Mouse (Mus musculus) cerebellum, postnatal 25 days (tissue): ENCODE data around the gene Bspry.

ENCODE experiments used
- DNase-seq, 2 experiments: peaks; one replicate each; pipeline ENCODE4 v3.0.0; 2021; ENCODE audit warnings: mixed read lengths in 2 of 2

Bspry gene

DNA sequence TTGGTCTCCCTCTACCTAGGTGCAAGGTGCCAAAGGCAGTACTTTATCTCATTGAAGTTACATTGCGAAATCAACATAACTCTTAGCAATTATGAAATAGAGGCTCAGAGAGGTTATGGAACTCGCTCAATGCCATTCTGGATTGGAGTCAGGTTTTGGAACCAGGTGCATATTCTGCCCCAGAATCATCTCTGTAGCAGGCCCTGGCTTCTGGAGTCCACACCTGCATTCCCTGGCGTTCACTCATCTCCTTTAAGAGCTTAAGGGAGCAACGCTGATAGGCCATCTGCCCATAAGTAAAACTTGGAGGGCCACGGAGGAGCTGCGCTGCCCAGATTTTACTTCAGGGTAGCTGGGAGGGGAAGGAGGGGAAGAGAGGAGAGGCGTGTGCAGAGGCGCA, 37.2 kb downstream of the Bspry start:
- no peak for DNase-seq

DNA sequence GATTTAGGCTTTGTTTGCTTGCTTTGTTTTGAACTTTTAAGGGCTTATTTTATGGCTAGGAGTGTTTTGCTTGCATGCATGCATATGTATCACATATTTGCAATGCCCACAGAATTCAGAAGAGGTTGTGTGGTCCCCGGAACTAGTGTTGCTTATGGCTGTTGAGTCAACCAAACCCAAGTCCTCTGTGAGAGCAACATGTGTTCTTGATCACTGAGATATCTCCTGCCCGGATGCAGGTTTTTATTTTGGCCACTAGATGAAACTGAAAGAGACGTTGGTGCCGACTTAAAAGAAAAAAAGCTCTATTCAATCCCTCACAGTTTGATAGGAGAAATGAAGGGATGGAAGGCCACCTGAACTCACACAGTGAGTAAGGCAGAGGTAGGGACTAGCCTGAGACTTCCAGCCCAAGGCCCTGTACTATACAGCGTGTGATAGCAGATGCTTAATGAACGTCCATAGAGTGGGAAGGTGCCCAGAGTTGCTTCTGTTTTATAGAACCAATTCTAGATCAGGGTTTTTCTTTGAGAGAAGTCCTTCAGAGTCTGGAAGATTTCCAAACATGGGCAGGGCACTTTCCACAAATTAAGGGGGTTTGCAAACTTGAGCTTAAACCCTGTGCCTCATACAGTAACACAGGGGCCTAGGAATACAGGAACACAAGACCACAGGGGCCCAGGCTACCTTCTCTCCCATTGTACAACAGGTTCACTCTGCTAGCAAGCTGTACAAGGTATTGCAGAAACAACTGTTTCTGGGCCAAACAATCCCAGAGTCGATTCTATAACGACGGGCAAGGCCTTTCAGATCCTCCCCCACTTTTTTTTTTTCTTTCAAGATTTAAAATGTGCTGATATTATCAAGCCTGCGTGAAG, 37.9 kb downstream of the Bspry start:
- no peak for DNase-seq

DNA sequence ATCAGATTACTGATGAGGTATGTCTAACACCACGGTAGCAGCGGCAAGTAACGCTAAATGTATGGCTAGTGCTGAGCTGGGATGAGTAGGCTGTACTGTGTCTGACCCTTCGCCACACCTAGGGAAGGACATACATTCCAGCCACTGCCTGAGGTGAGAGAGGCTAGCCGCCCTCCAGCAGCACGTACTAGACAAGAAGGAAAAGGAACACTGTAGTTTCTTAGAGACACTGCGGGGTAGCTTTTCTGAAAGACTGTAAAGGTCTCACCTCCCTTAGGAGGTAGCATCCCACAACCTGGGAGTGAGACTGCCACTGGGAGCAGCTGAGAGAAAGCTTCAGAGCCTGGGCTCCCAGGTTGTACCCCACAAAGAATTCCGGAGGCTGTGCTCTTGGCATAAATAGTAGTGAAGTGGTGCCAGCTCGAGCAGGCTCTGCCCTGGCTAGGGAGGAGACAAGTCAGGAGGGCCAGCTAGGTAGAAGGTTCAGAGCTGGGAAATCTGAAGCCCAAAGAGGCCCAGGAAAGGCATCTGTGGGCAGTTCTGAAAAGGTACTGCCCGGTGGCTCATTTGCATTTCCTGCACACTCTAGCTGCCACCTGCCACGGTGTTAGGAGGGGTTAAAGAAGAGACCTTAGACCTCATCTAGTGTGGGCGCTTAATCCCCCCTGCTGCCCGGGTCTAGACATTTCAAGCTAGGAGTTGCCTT, 38.7 kb downstream of the Bspry start:
- peak; percentile 80 to 83 for DNase-seq

DNA sequence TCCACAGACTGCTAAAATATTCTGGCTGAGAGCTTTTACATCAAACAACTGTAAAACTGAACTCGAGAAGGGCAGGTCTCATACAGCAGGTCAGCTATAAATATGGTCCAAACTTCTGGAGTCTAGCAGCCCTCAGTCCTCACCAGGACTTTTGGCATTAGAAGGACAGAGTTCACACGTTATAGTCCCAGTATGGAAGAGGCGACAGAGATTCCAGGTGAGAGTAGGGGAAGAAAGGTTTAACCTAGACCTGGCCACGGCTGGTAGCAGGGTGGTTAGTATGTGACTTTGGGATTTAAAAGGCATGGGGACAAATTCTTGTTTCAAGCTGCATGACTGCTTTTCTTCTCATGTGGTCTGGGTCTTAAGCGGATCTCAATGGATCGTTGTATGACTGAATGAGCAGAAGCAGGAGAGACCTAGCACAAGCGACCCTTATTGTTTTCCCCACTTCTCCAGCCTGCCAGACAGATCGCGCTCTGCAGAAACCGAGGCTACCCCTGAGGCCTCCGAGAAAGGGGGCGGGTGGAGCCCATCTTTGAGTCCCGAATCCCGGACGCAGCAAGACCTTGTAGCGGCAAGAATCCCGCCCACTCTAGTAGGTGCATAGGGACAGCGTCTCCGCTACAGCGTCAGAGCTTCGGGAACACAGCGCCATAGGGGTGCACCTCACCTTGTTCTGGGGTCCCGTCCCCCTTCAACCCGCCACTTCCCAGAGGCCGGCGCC, 39.4 kb downstream of the Bspry start:
- no peak for DNase-seq

DNA sequence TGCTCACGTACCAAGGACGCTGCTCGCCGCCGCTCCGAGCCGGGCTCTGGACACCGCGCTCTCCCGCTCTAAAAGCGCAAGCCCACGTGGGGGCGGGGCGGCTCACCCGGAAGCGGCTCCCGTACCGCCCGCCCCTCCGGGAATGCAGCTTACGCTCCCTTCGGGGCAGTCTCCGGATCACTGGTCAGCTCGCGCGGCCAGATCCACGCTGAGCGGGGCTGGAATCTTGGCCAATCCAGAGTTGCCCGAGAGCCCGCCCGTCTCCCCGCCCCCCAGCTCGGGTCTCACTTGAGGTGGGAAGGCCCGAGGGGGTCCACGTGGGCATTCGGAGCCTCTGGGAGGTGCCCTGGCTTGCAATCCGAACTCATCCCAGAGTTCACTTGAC, 40.0 kb downstream of the Bspry start, which contains the start of gene Alad:
TSS of gene Alad (minus strand) at position 70 of the 385 bp plus-strand sequence.
- DNase-seq: peak; percentile 89 to 94

DNA sequence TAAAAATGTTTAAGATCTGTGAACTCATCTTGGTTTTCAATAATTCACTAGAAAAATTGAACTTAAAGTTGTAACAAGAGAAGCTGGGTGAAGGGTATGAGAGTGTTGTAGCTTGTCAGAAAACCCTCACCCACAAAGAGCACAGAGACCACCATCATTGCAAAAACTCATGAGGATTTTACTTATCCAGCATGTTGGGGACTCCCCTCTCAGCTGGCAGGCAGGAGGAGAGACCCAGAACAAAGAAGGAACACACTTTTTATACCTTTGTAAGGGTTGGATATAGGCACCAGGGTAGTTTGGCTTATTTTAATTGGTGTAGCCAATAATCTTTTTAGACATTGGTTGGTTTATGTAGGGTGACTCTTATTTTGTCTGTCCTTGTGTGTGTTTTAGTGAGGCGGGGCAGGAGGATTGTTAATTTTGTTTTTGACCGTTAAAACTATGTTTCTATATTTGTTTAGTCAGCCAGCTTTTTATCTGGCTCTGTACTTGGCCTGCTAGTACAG, 41.1 kb downstream of the Bspry start:
- no peak for DNase-seq

DNA sequence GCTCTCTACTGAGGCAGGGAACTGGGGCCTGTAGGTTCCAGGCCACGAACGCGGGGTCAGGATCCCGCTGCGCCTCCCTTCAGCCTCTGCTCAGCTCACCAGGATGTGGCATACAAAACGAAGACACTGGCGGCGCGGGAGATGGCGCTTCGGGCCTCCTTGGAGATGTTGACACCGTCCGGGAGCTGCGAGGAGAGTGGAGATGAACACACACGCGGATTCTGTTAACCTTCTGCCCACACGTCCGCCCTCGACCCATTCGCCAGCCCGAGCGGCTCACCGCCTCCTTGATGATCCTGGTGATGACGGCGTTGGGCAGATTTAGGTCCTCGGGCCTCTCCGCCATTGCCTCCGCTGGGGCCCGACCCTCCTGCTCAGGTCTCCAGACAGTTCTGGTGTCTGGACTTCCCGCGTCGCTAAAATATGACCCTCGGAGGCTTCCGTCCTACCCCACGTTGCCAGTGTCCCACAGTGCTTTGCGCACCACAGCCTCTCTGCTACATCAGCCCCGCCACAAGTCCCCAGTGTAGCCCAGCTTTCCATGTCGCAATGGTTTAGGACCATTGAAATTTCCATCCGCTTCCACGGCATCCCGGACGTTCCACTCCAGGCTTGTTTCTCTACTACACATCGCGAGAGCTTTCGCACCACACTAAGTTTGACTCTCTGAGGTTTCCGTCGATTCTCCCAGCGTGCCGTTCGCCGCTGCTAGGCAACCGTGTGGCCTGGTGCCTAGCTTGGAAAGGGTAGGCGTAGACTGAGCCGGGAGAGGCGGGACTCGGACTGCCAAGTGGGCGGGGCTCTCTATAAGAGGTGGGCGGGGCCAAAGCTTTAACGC, 45.0 kb downstream of the Bspry start, which contains the start of the genes Pole3 and 4933430I17Rik:
TSS of gene Pole3 (minus strand) at position 418 of the 838 bp plus-strand sequence.
TSS of gene 4933430I17Rik (plus strand) at position 719 of the 838 bp plus-strand sequence.
- peak; percentile 97 to 98 for DNase-seq

DNA sequence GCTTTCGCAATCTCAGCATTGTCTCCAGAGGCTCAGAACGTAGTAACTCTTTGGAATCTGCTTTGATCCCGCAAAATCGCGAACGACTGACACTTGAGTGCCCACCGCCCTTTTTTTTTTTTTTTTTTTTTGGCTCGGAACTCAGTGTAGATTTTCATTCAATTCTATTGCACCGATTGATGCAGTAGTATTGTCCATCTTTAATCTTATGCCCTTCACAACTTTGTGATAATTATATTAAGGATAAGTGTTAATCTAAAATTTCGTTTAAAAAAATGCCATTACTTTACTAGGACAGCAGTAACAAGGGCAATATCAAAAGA, 45.6 kb downstream of the Bspry start:
- no peak for DNase-seq

DNA sequence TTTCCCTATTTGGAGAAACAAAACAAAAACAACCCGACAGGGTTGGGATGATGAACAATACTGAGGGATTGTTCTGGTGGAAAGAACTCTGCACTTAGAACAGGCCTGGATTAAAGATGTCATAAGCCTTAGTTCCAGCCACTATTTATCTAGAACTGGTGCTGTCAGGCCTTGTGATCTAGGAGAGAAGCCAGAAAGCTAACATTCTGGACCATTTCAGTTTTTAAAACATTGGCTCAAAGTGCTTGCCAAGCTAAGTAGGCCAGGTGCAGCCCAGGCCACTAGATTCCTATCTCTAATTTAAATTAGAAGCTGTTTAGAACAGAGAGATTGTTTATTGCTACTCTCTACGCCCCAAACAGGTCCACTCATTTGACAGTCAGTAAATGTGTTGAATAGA, 46.4 kb downstream of the Bspry start:
- no peak for DNase-seq

DNA sequence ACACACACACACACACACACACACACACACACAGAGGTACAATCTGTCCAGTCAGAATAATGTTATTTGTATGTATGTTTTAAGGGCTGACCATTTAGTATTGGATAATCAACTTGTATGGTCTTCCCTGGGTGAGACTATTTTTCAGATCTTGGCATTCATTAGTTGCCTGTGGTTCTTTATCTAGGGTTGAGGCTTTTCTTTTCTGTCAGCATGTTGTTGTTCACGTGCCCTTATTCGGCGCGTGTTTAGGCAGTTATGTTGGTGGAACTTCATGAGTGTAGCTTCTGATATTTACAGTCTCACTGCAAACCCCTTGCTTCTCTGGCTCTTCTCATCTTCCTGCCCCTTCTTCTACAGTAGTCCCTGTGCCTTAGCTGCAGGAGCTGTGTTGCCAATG, 47.8 kb downstream of the Bspry start:
- no peak for DNase-seq

DNA sequence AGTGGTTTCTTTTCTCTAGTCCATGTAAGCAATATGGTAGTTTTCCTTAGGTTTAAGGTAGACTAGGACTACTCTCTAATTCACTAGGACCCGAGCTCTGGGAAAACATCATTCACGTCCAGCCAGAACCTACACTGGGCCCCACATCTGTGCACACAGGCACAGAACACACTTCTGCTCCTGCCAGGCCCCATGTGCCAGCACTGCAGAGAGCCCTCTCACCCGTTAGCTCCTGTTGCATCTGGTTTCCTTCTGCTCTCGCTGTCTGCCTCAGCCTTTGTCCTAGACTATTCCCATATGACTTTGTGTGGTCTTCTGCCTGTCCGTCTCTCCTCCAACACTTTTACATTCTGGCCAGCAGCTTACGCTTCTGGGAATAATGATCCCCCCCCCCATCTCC, 53.9 kb downstream of the Bspry start:
- no peak for DNase-seq

DNA sequence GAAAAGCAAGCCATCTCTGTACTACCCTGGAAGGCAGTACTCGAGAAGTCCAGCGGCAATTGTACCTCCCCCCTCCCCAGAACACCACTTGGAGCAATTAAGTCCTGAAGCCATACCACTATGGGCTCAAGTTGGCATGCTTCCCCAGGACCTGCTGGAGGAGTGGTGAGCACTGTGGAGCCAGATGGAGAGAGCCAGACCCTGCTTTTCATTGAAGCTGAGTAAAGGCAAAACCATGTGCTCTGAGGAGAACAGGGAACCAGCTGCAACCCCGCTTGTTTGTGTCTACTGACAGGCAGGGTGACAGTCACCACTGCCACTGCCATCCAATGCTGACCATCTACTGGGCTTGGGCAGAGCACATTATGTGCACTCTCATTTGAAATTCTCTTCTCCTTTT, 61.9 kb downstream of the Bspry start:
- DNase-seq: no peak

DNA sequence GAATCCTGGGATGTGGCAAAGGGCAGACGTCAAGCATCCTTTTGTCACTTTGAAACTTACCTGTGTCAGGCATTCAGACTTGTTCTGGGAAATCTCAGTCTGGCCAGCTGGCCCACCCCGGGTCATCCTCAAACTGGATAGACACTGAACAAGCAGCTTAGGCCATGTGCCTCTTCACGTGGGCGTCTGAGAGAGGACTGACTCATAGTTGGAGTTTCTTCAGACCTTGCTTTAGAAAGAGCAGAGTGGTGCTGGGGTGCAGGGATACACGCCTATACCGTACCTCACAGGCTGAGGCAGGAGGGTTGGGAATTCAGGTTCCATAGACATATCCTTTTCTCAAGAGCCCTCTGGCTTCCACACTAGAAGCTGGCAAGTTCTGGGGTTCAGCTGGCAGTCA, 63.9 kb downstream of the Bspry start:
- DNase-seq: no peak

DNA sequence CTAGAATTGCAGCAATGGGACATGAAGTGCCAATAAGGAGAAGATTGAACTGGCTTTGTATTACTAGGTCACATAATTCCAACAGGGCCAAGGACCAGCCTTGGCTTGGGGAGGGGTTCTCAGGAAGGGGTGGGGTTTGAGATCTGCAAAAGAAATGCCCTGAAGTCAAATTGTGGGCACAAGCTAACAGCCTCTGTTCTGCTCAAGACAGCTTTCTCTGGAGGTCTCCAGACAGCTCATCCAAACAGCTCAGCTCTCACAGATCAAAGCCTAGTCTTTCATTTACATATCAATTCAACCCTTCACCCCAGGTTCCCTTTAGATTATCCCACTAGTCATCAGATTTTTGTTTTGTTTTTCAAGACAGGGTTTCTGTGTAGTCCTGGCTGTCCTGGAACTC, 64.9 kb downstream of the Bspry start:
- DNase-seq: no peak
